Mouse (Mus musculus): ENCODE data around the gene Syde2. TPM values are rescaled to one million over a fixed set of nuclear protein-coding genes. Genes with fewer than 3 reads are reported as not detected.

The Syde2 gene
- polyA plus RNA-seq, 1 experiment from 2014 or later = 2.1 TPM

- H3K27ac ChIP-seq (replicated peaks; ENCODE audit: low read depth, low read length) = no peak overlapping the region
- H3K9ac ChIP-seq (ENCODE audit: low read length) = no peak overlapping the region
- DNase-seq (ENCODE audit: low spot score) (no peak), ATAC-seq (ENCODE audit: insufficient number of reproducible peaks, low FRiP score, low TSS enrichment, low read depth) (no peak)
- WGBS = 87% methylated on average over 2 of the region's 2 CpGs
- no peaks in the 10 kb centered on the region for H3K27me3 ChIP-seq (ENCODE audit: control insufficient read depth, insufficient read depth, low read length)
- no peaks in the 10 kb centered on the region for H3K36me3 ChIP-seq (ENCODE audit: control insufficient read depth, insufficient read depth, low read length)
- no peaks in the 10 kb centered on the region for H3K9me3 ChIP-seq (ENCODE audit: control insufficient read depth, low read length)
- H3K4me2 ChIP-seq (ENCODE audit: low read depth, severe bottlenecking) = no peak overlapping the region
- peaks cover 7% of the 10 kb centered on the region; the same call in 1 of the 2 replicates for H3K4me1 ChIP-seq (ENCODE audit: control insufficient read depth, insufficient read depth, low read length)
- no peak overlapping the region for H3K4me3 ChIP-seq (ENCODE audit: low read depth, low read length)
These were observed 40.7 kb downstream of the Syde2 start for GRCm38 (mm10) chr3:146028406-146028805.

DNA sequence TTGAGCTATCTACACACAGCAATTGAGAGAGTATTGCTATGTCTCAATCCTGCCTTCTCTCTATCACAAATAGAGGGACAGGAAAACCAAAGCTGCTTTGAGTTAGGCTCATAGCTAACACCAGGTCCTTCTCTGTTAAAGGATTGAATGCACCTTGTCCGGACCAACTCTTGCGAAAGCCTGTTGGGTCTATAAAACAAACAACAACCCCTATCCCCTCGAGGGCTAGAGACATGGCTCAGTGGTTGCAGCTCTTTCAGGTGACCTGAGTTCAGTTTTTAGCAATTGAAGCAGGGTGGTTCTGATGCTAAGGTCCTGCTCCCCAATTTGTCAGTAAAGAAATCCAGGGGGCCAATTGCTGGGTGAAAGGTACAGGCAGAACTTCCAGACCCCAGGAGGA lies 41.6 kb downstream of the Syde2 start:
- Histone ChIP-seq H3K27me3 (ENCODE audit: control insufficient read depth, insufficient read depth, low read length) (no peaks in the 10 kb centered on the region), H3K36me3 (ENCODE audit: control insufficient read depth, insufficient read depth, low read length) (no peaks in the 10 kb centered on the region), H3K9ac (ENCODE audit: low read length) (no peak overlapping the region), H3K4me3 (ENCODE audit: low read depth, low read length) (no peak overlapping the region), H3K4me1 (ENCODE audit: control insufficient read depth, insufficient read depth, low read length) (peaks cover 7% of the 10 kb centered on the region; the same call in 1 of the 2 replicates), H3K4me2 (ENCODE audit: low read depth, severe bottlenecking) (no peak overlapping the region), H3K27ac (replicated peaks; ENCODE audit: low read depth, low read length) (no peak overlapping the region), H3K9me3 (ENCODE audit: control insufficient read depth, low read length) (no peaks in the 10 kb centered on the region)
- DNase-seq (ENCODE audit: low spot score) (no peak), ATAC-seq (ENCODE audit: insufficient number of reproducible peaks, low FRiP score, low TSS enrichment, low read depth) (no peak)
- 73% methylated on average over 3 of the region's 3 CpGs for WGBS

DNA sequence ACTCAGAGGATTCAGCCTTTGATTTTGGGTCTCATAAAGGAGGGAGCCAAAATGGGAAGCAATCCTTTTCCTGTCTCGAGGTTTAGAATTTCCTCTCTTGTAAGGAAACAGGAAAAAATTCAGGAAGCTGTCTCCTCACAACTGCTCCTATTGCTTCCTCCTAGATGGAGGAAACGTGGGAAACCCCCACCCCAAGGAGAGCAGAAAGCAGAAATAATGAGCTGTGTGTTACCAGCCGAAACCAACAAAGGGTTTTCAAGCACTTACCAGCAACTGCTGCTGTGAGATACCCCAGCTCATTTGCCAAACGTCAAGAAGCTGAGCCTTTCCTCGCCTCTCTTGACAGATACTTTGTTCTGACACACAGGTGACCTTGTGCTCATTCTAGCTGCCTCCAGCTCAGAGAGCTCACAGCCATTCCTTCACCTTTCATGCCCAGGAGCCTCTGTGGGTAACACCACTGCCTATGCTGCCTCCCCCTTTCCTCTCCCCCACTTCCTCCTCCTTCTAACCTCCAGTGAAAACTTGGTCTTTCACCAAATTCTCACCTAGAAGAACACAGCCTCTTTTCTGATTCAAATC lies 42.7 kb downstream of the Syde2 start:
- Histone ChIP-seq H3K4me1 (ENCODE audit: control insufficient read depth, insufficient read depth, low read length) (peaks cover 7% of the 10 kb centered on the region; the same call in 1 of the 2 replicates), H3K36me3 (ENCODE audit: control insufficient read depth, insufficient read depth, low read length) (no peaks in the 10 kb centered on the region), H3K27ac (replicated peaks; ENCODE audit: low read depth, low read length) (no peak overlapping the region), H3K9ac (ENCODE audit: low read length) (no peak overlapping the region), H3K27me3 (ENCODE audit: control insufficient read depth, insufficient read depth, low read length) (no peaks in the 10 kb centered on the region), H3K4me2 (ENCODE audit: low read depth, severe bottlenecking) (no peak overlapping the region), H3K9me3 (ENCODE audit: control insufficient read depth, low read length) (no peaks in the 10 kb centered on the region), H3K4me3 (ENCODE audit: low read depth, low read length) (no peak overlapping the region)
- DNase-seq (ENCODE audit: low spot score) (no peak), ATAC-seq (ENCODE audit: insufficient number of reproducible peaks, low FRiP score, low TSS enrichment, low read depth) (no peak)
- WGBS = 26% methylated on average over 5 of the region's 5 CpGs

GRCm38 (mm10) chr3:146032976-146033375 lies 45.3 kb downstream of the Syde2 start:
- no peaks in the 10 kb centered on the region for H3K4me1 ChIP-seq (ENCODE audit: control insufficient read depth, insufficient read depth, low read length)
- no peak for DNase-seq (ENCODE audit: low spot score)
- H3K4me3 ChIP-seq (ENCODE audit: low read depth, low read length) = no peak overlapping the region
- WGBS = 86% methylated on average over 5 of the region's 5 CpGs
- no peaks in the 10 kb centered on the region for H3K36me3 ChIP-seq (ENCODE audit: control insufficient read depth, insufficient read depth, low read length)
- no peak for ATAC-seq (ENCODE audit: insufficient number of reproducible peaks, low FRiP score, low TSS enrichment, low read depth)
- H3K9ac ChIP-seq (ENCODE audit: low read length) = no peak overlapping the region
- H3K4me2 ChIP-seq (ENCODE audit: low read depth, severe bottlenecking) = no peak overlapping the region
- no peaks in the 10 kb centered on the region for H3K27me3 ChIP-seq (ENCODE audit: control insufficient read depth, insufficient read depth, low read length)
- H3K9me3 ChIP-seq (ENCODE audit: control insufficient read depth, low read length) = no peaks in the 10 kb centered on the region
- no peak overlapping the region for H3K27ac ChIP-seq (replicated peaks; ENCODE audit: low read depth, low read length)

DNA sequence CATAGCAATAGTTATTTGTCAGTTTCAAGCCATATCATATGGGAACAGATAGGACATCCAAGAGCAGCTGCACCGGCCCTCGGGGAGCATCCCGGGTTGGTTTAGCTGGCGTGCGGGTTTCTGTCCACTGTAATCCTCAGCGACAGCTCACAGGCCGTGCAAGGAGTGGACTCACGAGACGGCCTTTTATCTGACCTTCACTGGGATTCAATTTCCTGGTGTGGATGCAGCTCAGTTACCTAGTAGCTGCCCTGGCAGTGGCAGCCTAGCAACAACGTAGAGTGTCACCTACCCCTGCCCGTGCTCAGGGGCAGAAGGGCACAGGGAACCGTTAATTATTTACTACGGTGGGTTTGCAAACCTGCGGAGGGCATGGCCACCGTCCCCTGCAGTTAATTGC lies 50.2 kb downstream of the Syde2 start:
- Histone ChIP-seq H3K27ac (replicated peaks; ENCODE audit: low read depth, low read length) (no peak overlapping the region), H3K36me3 (ENCODE audit: control insufficient read depth, insufficient read depth, low read length) (no peaks in the 10 kb centered on the region), H3K9me3 (ENCODE audit: control insufficient read depth, low read length) (no peaks in the 10 kb centered on the region), H3K4me1 (ENCODE audit: control insufficient read depth, insufficient read depth, low read length) (no peaks in the 10 kb centered on the region), H3K4me2 (ENCODE audit: low read depth, severe bottlenecking) (no peak overlapping the region), H3K27me3 (ENCODE audit: control insufficient read depth, insufficient read depth, low read length) (no peaks in the 10 kb centered on the region), H3K9ac (ENCODE audit: low read length) (no peak overlapping the region), H3K4me3 (ENCODE audit: low read depth, low read length) (no peak overlapping the region)
- DNase-seq (ENCODE audit: low spot score) (no peak), ATAC-seq (ENCODE audit: insufficient number of reproducible peaks, low FRiP score, low TSS enrichment, low read depth) (no peak)
- WGBS = 60% methylated on average over 15 of the region's 15 CpGs

DNA sequence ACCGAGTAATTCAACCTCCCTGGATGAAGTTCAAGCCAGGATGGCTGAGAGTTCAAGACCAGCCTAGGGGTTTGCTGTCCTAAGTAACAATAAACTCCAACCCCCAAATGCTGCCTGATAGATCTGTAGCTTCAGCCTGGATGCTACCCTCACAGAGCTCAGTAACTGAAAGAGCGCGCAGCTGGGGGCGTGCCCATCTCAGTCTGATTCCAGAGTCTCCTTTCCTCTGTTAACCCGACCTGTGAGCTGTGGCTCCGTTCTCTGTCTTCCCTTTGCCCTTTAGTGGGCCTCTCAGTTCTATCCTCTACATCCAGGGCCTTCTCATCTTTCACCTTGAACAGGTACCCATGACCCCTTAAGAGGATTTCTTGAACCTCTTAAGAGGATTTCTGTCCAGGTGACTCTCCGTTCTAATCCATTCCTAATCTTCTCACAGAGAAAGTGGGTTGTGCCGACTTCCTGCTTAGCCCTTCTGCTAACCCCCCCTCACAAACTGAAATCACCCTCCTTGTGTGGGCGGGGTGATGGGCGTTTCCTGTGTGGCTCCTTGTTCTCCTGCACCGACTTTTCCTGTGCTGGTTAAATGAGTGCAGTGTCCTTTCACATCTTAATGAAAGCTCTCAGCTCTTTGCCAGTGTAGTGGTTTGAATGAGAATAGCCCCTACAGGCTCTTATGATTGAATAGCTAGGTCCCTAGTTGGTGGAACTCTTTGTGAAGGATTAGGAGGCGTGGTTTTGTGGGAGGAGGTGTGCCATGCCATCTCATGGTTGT lies 51.6 kb downstream of the Syde2 start:
- DNase-seq (ENCODE audit: low spot score) (no peak), ATAC-seq (ENCODE audit: insufficient number of reproducible peaks, low FRiP score, low TSS enrichment, low read depth) (no peak)
- Histone ChIP-seq H3K36me3 (ENCODE audit: control insufficient read depth, insufficient read depth, low read length) (no peaks in the 10 kb centered on the region), H3K4me3 (ENCODE audit: low read depth, low read length) (no peak overlapping the region), H3K27ac (replicated peaks; ENCODE audit: low read depth, low read length) (no peak overlapping the region), H3K27me3 (ENCODE audit: control insufficient read depth, insufficient read depth, low read length) (no peaks in the 10 kb centered on the region), H3K9me3 (ENCODE audit: control insufficient read depth, low read length) (no peaks in the 10 kb centered on the region), H3K4me2 (ENCODE audit: low read depth, severe bottlenecking) (no peak overlapping the region), H3K9ac (ENCODE audit: low read length) (no peak overlapping the region), H3K4me1 (ENCODE audit: control insufficient read depth, insufficient read depth, low read length) (no peaks in the 10 kb centered on the region)
- WGBS = 82% methylated on average over 12 of the region's 12 CpGs

DNA sequence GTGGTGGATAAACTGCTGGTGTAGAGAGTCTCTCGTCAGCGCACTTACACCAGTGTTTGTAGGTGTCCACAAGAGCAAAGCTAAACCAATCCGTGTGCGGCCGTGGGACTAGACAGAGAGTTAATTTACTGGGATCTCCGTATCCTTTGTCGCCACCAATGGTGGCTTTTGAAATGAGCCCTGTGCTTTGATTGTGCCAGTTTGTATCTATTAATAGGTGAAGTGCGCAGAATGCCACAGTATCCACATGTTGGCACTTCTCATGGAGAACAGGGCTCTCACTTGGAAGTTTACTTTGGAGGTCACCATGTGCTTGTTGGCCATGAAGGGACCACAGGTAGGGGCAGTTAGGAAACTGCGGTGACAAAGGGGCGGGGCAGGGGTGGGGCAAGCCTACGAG lies 53.7 kb downstream of the Syde2 start:
- DNase-seq (ENCODE audit: low spot score) = no peak
- H3K9ac ChIP-seq (ENCODE audit: low read length) = no peak overlapping the region
- H3K36me3 ChIP-seq (ENCODE audit: control insufficient read depth, insufficient read depth, low read length) = no peaks in the 10 kb centered on the region
- H3K9me3 ChIP-seq (ENCODE audit: control insufficient read depth, low read length) = no peaks in the 10 kb centered on the region
- H3K4me1 ChIP-seq (ENCODE audit: control insufficient read depth, insufficient read depth, low read length) = no peaks in the 10 kb centered on the region
- no peaks in the 10 kb centered on the region for H3K27me3 ChIP-seq (ENCODE audit: control insufficient read depth, insufficient read depth, low read length)
- no peak overlapping the region for H3K4me2 ChIP-seq (ENCODE audit: low read depth, severe bottlenecking)
- 92% methylated on average over 11 of the region's 11 CpGs for WGBS
- ATAC-seq (ENCODE audit: insufficient number of reproducible peaks, low FRiP score, low TSS enrichment, low read depth) = no peak
- H3K4me3 ChIP-seq (ENCODE audit: low read depth, low read length) = no peak overlapping the region
- H3K27ac ChIP-seq (replicated peaks; ENCODE audit: low read depth, low read length) = no peak overlapping the region

DNA sequence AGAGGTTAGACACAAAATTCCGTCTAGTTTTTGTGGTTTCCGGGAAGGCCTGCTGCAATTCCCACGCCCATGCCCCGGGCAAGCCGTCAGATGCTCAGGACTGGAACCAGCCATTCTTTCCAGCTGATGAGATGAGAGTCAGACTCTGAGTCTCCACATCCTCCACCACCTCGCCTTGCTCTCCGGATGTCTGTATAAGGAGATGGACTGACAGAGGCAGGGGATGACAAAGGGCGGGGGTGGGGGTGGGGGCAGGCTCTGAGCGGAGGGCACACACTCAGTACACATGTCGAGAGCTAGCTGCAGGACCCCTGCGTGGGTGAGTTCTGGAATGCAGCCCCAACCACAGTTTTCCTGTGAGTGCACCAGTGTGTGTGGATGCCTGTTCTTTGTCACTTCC lies 57.3 kb downstream of the Syde2 start:
- Histone ChIP-seq H3K9me3 (ENCODE audit: control insufficient read depth, low read length) (no peaks in the 10 kb centered on the region), H3K36me3 (ENCODE audit: control insufficient read depth, insufficient read depth, low read length) (no peaks in the 10 kb centered on the region), H3K4me1 (ENCODE audit: control insufficient read depth, insufficient read depth, low read length) (no peaks in the 10 kb centered on the region), H3K9ac (ENCODE audit: low read length) (no peak overlapping the region), H3K4me3 (ENCODE audit: low read depth, low read length) (no peak overlapping the region), H3K4me2 (ENCODE audit: low read depth, severe bottlenecking) (no peak overlapping the region), H3K27me3 (ENCODE audit: control insufficient read depth, insufficient read depth, low read length) (no peaks in the 10 kb centered on the region), H3K27ac (replicated peaks; ENCODE audit: low read depth, low read length) (no peak overlapping the region)
- WGBS = 58% methylated on average over 11 of the region's 11 CpGs
- no peak for DNase-seq (ENCODE audit: low spot score)
- no peak for ATAC-seq (ENCODE audit: insufficient number of reproducible peaks, low FRiP score, low TSS enrichment, low read depth)
